In the genomic region with DNA sequence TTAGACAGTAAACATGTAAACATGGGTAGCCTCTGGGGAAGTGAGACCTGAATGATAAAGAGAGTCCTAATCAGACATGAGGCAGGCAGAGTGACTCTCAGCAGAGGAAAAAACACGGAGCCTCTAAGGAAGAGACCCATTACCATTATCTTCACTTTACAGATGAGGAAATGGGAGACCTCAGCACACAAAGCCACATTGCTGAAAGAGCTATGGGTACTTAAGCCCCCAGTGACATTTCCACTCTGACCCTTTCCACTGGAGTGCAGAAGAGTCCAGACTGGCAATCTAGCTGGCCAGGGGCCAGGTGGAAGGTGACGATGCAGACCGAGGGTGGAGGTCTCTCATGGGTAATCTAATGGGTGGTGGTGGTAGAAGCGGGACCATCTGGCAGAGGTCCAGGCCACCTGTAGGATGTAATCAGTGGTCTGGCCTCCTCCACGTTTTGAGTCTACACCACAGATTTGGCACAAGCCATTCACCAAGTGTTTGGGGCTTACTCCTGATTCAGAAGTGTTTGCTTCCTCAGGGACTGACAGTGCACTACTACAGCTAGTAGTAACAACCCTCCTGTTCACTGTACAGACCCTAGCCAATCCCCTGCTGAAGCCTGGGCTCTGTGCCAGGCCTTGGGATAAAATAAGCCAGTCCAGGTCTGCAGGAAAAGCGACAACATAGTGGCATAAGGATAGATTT, we compare ENCODE assay signal across 7 mouse cellular contexts. TPM values are rescaled to one million over a fixed set of nuclear protein-coding genes. Genes with fewer than 3 reads are reported as not detected.
DNase-seq lines count a peak whose midpoint lies in the region; ATAC-seq and TF ChIP-seq lines count a peak whose summit lies in the region.

No protein-coding gene starts in this region.

- H3K4me3 ChIP-seq in forebrain, postnatal 0 days (ENCODE audit: low read depth, low read length): no peak overlapping the region

- TF ChIP-seq CTCF in forebrain, postnatal 0 days (IDR thresholded peaks at IDR 0.05; ENCODE audit: low read depth): no peak

- H3K27me3 ChIP-seq in forebrain, postnatal 0 days (ENCODE audit: insufficient read depth, low read length): no peaks in the 10 kb centered on the region

- peak; percentile 43 for DNase-seq in retina, postnatal 1 day
- no peak for DNase-seq in retina, embryonic 14.5 days (ENCODE audit: low spot score)
- DNase-seq in cerebellum, adult 11-12 months: peak; percentile 94
- DNase-seq in forebrain, postnatal 0 days: peak; percentile 58
- DNase-seq in kidney, adult 18-20 months: peak; percentile 60
- DNase-seq in urinary bladder, adult 18-20 months (ENCODE audit: low spot score in 2 of 2): no peak

- peak; percentile 85 for ATAC-seq in forebrain, postnatal 0 days
- peak; percentile 68 for ATAC-seq in megakaryocyte progenitor cell, adult 5-6 weeks (replicated peaks; ENCODE audit: poor library complexity)

- no peaks in the 10 kb centered on the region for H3K9me3 ChIP-seq in forebrain, postnatal 0 days (ENCODE audit: low read length)

- H3K36me3 ChIP-seq in forebrain, postnatal 0 days (ENCODE audit: insufficient read depth): peaks cover 11% of the 10 kb centered on the region

- H3K4me2 ChIP-seq in forebrain, postnatal 0 days (ENCODE audit: low read depth): no peak overlapping the region

- H3K4me1 ChIP-seq in forebrain, postnatal 0 days (ENCODE audit: insufficient read depth): peaks cover 20% of the 10 kb centered on the region; the same call in 1 of the 2 replicates

- H3K9ac ChIP-seq in forebrain, postnatal 0 days: no peak overlapping the region

- WGBS in forebrain, postnatal 0 days: 25% methylated on average over 6 of the region's 6 CpGs

- H3K27ac ChIP-seq in forebrain, postnatal 0 days (ENCODE audit: low read depth, low read length): no peak overlapping the region

RNA-seq across cellular contexts. Expression of gene Bcl2l1, which starts 13.8 kb away (rescaled TPM):
- 152 and 157 TPM in 2 replicates for total RNA-seq in forebrain, postnatal 0 days (2014; rRNA removed)
- polyA plus RNA-seq in forebrain, postnatal 0 days (2015; fragmentation: Nextera tagmentation; extraction: Ambion mirVana): 173 and 175 TPM in 2 replicates
- total RNA-seq in megakaryocyte progenitor cell, adult 5-6 weeks (2015): 8.1 and 10.2 TPM in 2 replicates
- total RNA-seq in megakaryocyte progenitor cell, adult 5-6 weeks (2017): 13.5 and 18.4 TPM in 2 replicates

RNA-seq across cellular contexts. Expression of gene Tpx2, which starts 30.0 kb away (rescaled TPM):
- 10.5 and 22.5 TPM in 2 replicates for total RNA-seq in forebrain, postnatal 0 days (2014; rRNA removed)
- polyA plus RNA-seq in forebrain, postnatal 0 days (2015; fragmentation: Nextera tagmentation; extraction: Ambion mirVana): 11.0 and 11.2 TPM in 2 replicates
- 104 and 111 TPM in 2 replicates for total RNA-seq in megakaryocyte progenitor cell, adult 5-6 weeks (2015)
- total RNA-seq in megakaryocyte progenitor cell, adult 5-6 weeks (2017): 112 and 114 TPM in 2 replicates

Comparison
In these comparisons a context has a peak if more than half of its experiments do, and no peak if none do; other contexts are left out.
1. DNase-seq: peak in retina, postnatal 1 day (single experiment), cerebellum, adult 11-12 months (single experiment), forebrain, postnatal 0 days (single experiment) and kidney, adult 18-20 months (single experiment); none in retina, embryonic 14.5 days (single experiment) and urinary bladder, adult 18-20 months (0 of 2).